Mouse (Mus musculus): Measurements from ENCODE around the gene Colec11. TPM values are rescaled to one million over a fixed set of nuclear protein-coding genes. Genes with fewer than 3 reads are reported as not detected.

Colec11 gene
- polyA plus RNA-seq, 1 experiment, result 0.71 TPM

- Histone ChIP-seq H3K4me3 (ENCODE audit: insufficient read depth, low read depth, low read length) (no peak overlapping the region), H3K4me1 (ENCODE audit: control insufficient read depth, insufficient read depth, insufficient read length, low read length) (no peaks in the 10 kb centered on the region), H3K27ac (replicated peaks; ENCODE audit: low read depth, low read length) (no peak overlapping the region)
Observed at GRCm38 (mm10) chr12:28621451-28622166, 1.6 kb downstream of the Colec11 start.

DNA sequence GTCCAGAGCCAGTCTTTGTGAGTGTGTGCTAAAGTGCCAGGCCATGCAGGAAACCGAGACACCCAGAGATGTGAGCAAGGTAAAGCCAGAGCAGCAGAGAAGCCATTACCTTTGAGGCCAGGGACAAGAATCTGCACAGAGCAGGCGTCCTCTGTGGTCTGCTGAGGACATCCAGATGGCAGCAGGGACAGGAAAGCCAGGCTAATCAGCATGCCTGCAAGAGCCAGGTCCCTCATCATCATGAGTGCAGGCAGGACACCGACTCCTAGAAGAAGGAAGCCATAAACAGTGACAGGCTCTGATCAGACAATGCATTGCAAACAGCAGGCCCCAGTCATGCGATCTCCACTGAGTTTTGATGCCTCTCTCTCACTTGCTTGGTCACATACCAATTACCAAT lies 5.9 kb downstream of the Colec11 start:
- H3K4me3 ChIP-seq (ENCODE audit: insufficient read depth, low read depth, low read length), result no peak overlapping the region
- H3K27ac ChIP-seq (replicated peaks; ENCODE audit: low read depth, low read length), result no peak overlapping the region
- H3K4me1 ChIP-seq (ENCODE audit: control insufficient read depth, insufficient read depth, insufficient read length, low read length), result no peaks in the 10 kb centered on the region

- Histone ChIP-seq H3K27ac (replicated peaks; ENCODE audit: low read depth, low read length) (no peak overlapping the region), H3K4me3 (ENCODE audit: insufficient read depth, low read depth, low read length) (no peak overlapping the region), H3K4me1 (ENCODE audit: control insufficient read depth, insufficient read depth, insufficient read length, low read length) (no peaks in the 10 kb centered on the region)
Observed at GRCm38 (mm10) chr12:28614401-28614800, 8.8 kb downstream of the Colec11 start.

- Histone ChIP-seq H3K4me3 (ENCODE audit: insufficient read depth, low read depth, low read length) (no peak overlapping the region), H3K4me1 (ENCODE audit: control insufficient read depth, insufficient read depth, insufficient read length, low read length) (no peaks in the 10 kb centered on the region), H3K27ac (replicated peaks; ENCODE audit: low read depth, low read length) (no peak overlapping the region)
Observed at GRCm38 (mm10) chr12:28612391-28612790, 10.8 kb downstream of the Colec11 start.

DNA sequence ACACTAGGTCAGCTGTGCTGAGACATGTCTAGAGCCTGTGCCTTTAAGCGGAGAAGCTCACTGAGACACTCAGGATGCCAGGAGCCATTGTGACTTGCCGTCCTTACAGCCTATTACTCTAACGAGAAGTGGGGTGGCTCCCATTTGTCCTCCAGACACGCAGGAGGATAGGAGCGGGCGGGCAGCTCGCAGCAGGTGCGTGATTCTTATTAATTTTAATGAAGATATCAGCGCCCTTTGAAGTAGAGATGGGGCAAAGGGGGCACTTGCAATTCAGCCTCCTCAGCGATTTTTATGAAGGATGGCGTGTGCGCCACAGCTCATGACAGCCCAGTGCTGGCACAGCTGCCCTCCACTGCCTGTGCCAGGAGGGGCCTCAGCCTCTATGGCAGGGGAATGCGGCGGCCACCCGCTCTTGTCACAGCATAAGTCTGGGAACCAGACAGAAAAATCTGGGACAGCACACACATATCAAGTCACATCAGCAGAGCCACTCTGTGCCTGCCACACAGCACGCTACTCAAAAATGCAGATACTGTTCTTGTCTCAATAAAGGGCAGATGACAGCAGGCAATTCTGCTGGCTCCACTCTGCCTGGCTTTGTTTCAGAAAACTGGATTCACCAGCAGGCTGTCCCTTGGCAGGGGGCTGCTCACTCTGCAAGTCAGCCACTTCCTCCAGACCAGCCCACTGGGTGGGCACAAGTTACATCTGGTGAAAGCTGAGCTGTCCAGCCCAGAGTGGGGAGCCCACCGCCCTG lies 15.5 kb downstream of the Colec11 start:
- Histone ChIP-seq H3K27ac (replicated peaks; ENCODE audit: low read depth, low read length) (no peak overlapping the region), H3K4me1 (ENCODE audit: control insufficient read depth, insufficient read depth, insufficient read length, low read length) (no peaks in the 10 kb centered on the region), H3K4me3 (ENCODE audit: insufficient read depth, low read depth, low read length) (no peak overlapping the region)

DNA sequence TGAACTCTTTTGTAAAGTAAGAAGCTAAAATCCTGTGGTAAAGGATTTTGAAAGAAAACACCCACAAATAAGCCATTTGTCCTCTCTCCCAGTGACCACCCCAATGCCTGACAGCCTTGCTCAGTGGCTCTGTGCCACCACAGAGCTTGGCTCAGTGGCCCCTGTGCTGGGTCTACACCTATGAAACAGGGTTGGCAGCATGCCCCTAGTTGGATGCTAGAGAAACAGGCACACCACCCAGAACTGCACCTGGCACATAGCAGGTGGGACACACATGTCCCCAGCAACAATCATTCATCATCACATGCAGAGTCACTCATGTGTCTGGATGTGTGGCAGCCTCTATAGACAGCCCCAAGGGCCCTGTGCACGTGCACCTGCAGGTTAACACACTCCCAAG lies 19.7 kb downstream of the Colec11 start:
- Histone ChIP-seq H3K4me1 (ENCODE audit: control insufficient read depth, insufficient read depth, insufficient read length, low read length) (no peaks in the 10 kb centered on the region), H3K27ac (replicated peaks; ENCODE audit: low read depth, low read length) (no peak overlapping the region), H3K4me3 (ENCODE audit: insufficient read depth, low read depth, low read length) (no peak overlapping the region)

- no peak overlapping the region for H3K27ac ChIP-seq (replicated peaks; ENCODE audit: low read depth, low read length)
- no peak overlapping the region for H3K4me3 ChIP-seq (ENCODE audit: insufficient read depth, low read depth, low read length)
- no peaks in the 10 kb centered on the region for H3K4me1 ChIP-seq (ENCODE audit: control insufficient read depth, insufficient read depth, insufficient read length, low read length)
Observed at GRCm38 (mm10) chr12:28602259-28602658, 20.9 kb downstream of the Colec11 start.

DNA sequence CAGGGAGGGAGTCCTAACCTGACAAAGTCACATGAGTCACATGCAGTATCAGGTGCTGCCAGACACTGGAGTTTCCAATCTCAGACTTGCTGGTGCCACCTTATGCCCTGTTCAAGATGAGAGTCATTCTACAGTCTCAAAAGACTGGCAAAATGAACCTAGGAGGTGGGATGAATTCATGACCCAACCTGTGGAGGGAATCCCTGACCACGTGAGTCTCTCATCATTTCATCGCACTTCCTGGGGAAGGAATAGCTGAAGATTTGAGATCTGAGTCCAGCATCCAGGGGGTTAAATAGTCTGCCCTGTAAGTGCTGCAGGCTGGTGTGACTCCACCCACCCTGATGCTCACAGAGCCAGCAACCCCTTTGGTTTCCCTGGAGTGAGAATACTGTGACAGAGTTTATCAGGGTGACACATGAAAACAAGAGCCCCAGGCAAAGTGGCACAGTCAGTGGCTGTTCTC lies 24.6 kb downstream of the Colec11 start:
- Histone ChIP-seq H3K4me1 (ENCODE audit: control insufficient read depth, insufficient read depth, insufficient read length, low read length) (no peaks in the 10 kb centered on the region), H3K4me3 (ENCODE audit: insufficient read depth, low read depth, low read length) (no peak overlapping the region), H3K27ac (replicated peaks; ENCODE audit: low read depth, low read length) (no peak overlapping the region)

DNA sequence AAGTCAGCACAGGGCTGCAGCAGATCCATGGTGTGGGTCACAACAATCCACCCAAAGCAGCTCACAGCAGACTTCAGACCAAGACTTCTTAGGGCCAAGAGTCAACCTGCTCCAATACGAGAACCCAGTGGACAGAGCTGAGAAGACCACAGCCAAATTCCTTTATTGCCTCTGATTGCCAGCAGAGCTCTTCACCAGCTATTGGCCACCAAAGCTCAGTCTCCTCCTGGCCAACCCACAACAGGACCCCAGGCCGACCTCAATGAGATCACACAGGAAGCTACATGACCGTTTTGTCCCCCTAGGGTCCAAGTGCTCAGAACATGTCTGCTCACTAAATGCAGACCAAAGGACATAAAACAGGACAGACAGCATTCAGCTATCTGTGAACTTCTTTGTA lies 25.1 kb downstream of the Colec11 start:
- no peaks in the 10 kb centered on the region for H3K4me1 ChIP-seq (ENCODE audit: control insufficient read depth, insufficient read depth, insufficient read length, low read length)
- H3K27ac ChIP-seq (replicated peaks; ENCODE audit: low read depth, low read length), result no peak overlapping the region
- H3K4me3 ChIP-seq (ENCODE audit: insufficient read depth, low read depth, low read length), result no peak overlapping the region

DNA sequence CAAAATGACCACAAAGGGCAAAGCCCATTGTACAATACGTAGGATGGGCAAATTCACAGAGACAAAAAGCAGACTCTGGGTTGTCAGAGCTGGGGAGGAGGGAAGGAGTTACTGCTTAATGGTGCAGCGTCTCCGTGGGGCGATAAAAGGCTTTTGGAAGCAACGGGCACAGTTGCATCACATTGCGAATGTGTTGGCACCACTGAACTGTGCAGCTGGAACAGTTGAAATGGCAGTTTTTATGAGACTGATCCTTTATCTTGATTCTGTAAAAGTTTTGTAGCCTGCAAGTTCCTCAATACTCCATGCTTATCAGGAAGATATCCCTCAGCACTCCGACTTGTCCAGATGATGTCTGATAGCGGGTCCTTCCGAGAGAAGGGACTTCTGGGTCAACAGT lies 25.5 kb downstream of the Colec11 start:
- Histone ChIP-seq H3K4me1 (ENCODE audit: control insufficient read depth, insufficient read depth, insufficient read length, low read length) (no peaks in the 10 kb centered on the region), H3K4me3 (ENCODE audit: insufficient read depth, low read depth, low read length) (no peak overlapping the region), H3K27ac (replicated peaks; ENCODE audit: low read depth, low read length) (no peak overlapping the region)

- H3K4me1 ChIP-seq (ENCODE audit: control insufficient read depth, insufficient read depth, insufficient read length, low read length), result no peaks in the 10 kb centered on the region
- no peak overlapping the region for H3K4me3 ChIP-seq (ENCODE audit: insufficient read depth, low read depth, low read length)
- no peak overlapping the region for H3K27ac ChIP-seq (replicated peaks; ENCODE audit: low read depth, low read length)
Observed at GRCm38 (mm10) chr12:28596851-28597250, 26.3 kb downstream of the Colec11 start.

- no peak overlapping the region for H3K27ac ChIP-seq (replicated peaks; ENCODE audit: low read depth, low read length)
- peaks cover 2% of the 10 kb centered on the region; the same call in 1 of the 2 replicates for H3K4me1 ChIP-seq (ENCODE audit: control insufficient read depth, insufficient read depth, insufficient read length, low read length)
- H3K4me3 ChIP-seq (ENCODE audit: insufficient read depth, low read depth, low read length), result no peak overlapping the region
Observed at GRCm38 (mm10) chr12:28590428-28590827, 32.7 kb downstream of the Colec11 start.

- Histone ChIP-seq H3K4me3 (ENCODE audit: insufficient read depth, low read depth, low read length) (peak overlapping the region; percentile 4; the same call in 1 of the 2 replicates), H3K4me1 (ENCODE audit: control insufficient read depth, insufficient read depth, insufficient read length, low read length) (peaks cover 2% of the 10 kb centered on the region; the same call in 1 of the 2 replicates), H3K27ac (replicated peaks; ENCODE audit: low read depth, low read length) (no peak overlapping the region)
Observed at GRCm38 (mm10) chr12:28589090-28589868, 33.9 kb downstream of the Colec11 start.

DNA sequence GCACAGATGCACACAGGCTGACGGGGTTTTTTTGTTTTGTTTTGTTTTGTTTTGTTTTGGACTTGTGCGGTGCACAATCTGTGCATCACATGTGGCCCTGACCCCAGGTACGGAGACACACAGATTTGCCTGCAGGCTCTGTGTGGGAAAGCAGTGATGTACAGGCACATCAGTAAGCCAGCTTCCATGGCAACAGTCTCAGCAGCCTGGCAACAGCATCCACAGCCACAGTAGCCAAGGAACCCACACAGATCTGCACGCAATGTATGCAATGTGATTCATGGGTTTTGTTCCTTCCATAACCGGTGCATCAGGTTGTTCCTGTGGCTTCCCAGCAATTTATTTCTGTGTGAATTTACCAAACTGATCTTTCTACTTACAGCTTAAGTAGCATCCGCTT lies 35.2 kb downstream of the Colec11 start:
- Histone ChIP-seq H3K4me3 (ENCODE audit: insufficient read depth, low read depth, low read length) (no peak overlapping the region), H3K27ac (replicated peaks; ENCODE audit: low read depth, low read length) (no peak overlapping the region), H3K4me1 (ENCODE audit: control insufficient read depth, insufficient read depth, insufficient read length, low read length) (peaks cover 2% of the 10 kb centered on the region; the same call in 1 of the 2 replicates)

- no peaks in the 10 kb centered on the region for H3K4me1 ChIP-seq (ENCODE audit: control insufficient read depth, insufficient read depth, insufficient read length, low read length)
- no peak overlapping the region for H3K27ac ChIP-seq (replicated peaks; ENCODE audit: low read depth, low read length)
- H3K4me3 ChIP-seq (ENCODE audit: insufficient read depth, low read depth, low read length), result no peak overlapping the region
Observed at GRCm38 (mm10) chr12:28584036-28584435, 39.1 kb downstream of the Colec11 start.
